Mouse (Mus musculus): ENCODE results near the gene Eif4h. TPM values are rescaled to one million over a fixed set of nuclear protein-coding genes. Genes with fewer than 3 reads are reported as not detected.

Gene Eif4h
- total RNA-seq, 2 experiments from 2014 or later = 266 to 273 TPM

GRCm38 (mm10) chr5:134611810-134612521 lies 27.3 kb downstream of the Eif4h start:
- no peak for DNase-seq (ENCODE audit: low spot score in 2 of 2)

GRCm38 (mm10) chr5:134609916-134610643 lies 29.2 kb downstream of the Eif4h start:
- DNase-seq (ENCODE audit: low spot score in 2 of 2) = no peak

DNA sequence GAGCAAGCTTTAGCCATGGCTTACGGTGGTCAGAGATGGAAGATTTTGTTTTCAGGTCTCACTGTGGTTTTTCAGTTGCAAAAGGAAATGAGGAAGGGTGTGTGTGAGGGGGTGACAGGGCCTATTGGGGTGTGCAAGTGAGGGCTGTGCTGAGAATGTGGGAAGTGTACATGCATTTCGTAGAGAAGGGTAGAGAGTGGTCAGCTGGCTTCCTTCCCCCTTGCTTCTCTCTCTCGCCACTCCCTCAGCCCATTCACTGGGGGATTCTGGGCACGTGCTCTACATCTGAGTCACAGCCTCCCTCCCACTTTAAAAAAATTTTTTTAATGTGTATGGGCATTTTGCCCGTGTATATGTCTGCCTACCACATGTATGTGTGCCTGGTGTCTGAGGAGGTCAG lies 32.2 kb downstream of the Eif4h start:
- no peak for DNase-seq (ENCODE audit: low spot score in 2 of 2)

- DNase-seq (ENCODE audit: low spot score in 2 of 2) = no peak
These were observed 33.0 kb downstream of the Eif4h start for GRCm38 (mm10) chr5:134606314-134606713.

DNA sequence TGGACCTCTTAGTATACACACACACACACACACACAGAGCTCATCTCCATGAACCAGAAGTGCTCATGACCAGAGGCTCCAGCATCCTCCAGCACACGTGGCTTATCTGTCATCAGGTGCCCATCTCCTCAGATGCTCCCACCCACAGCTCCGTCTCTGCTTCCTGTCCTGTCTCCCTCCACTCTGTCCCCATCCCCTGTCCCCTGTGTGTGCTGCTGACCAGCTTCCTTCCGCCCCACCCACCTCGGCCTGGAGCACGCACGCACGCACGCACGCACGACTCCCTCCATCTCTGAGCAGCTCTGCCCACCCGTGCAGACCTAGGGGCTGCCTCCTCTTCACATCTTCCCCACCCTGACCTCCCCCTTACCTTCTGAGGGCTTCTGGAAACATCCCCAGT lies 34.9 kb downstream of the Eif4h start:
- no peak for DNase-seq (ENCODE audit: low spot score in 2 of 2)

- no peak for DNase-seq (ENCODE audit: low spot score in 2 of 2)
These were observed 41.6 kb downstream of the Eif4h start for GRCm38 (mm10) chr5:134597711-134598110.

GRCm38 (mm10) chr5:134593093-134593492 lies 46.2 kb downstream of the Eif4h start:
- DNase-seq (ENCODE audit: low spot score in 2 of 2) = no peak

DNA sequence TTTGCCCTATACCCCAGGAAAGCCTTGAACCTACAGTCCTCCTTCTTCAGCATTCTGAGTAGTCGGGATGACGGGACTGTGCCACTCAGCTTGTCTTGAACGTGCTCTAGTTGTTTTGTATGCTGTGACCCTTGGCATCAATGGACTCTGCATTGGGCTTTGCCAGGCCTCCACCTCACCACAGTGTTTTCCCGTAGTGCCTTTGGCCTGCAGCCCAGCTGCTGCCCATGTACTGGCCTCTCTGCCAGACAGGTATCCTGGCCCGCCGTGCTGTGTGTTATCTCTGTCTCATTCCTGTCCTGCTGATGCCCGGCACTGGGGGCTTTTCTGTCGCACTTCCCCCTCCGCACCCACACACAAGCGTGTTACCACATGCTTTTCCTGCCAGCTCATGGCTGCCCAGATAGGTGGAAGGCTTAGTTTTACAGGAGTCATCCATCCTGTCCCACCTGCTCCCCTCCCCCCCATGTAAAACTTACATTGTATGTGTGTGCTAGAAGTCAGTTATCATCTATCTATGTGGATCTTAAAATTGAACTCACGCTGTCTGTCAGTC lies 47.2 kb downstream of the Eif4h start:
- no peak for DNase-seq (ENCODE audit: low spot score in 2 of 2)

GRCm38 (mm10) chr5:134589900-134590299 lies 49.4 kb downstream of the Eif4h start:
- no peak for DNase-seq (ENCODE audit: low spot score in 2 of 2)

DNA sequence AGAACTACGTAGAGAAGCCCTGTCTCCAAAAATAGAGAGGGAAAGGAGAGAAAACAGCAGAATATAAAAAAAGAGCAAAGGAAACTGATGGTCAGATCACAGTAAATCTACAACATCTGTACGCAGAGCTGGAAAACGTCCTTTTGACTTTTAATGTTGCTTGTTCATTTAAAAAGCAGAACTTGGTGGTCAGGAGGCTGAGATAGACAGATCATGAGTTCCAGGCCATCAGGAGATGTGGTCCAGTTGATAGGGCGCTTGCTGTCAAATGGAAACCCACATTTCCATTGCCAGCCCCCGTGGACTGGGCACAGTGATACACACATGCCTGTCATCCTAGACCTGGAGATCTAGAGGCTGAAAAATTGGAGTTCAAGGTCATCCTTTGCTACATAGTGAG lies 54.5 kb downstream of the Eif4h start:
- no peak for DNase-seq (ENCODE audit: low spot score in 2 of 2)

DNA sequence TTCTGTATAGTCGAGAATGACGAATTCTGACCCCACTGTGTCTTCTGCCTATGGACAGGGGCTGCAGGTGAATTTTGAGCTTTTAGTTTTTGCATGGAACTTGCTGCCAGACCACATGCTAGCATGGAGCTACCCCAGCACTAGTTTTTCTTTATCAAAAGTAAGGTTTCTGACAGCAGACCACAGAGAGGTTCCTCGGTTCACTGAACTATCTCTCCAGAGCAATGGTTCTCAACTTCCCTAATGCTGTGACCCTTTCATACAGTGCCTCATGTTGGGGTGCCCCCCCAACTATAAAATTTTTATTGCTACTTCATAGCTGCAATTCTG lies 55.4 kb downstream of the Eif4h start:
- DNase-seq (ENCODE audit: low spot score in 2 of 2) = no peak

DNA sequence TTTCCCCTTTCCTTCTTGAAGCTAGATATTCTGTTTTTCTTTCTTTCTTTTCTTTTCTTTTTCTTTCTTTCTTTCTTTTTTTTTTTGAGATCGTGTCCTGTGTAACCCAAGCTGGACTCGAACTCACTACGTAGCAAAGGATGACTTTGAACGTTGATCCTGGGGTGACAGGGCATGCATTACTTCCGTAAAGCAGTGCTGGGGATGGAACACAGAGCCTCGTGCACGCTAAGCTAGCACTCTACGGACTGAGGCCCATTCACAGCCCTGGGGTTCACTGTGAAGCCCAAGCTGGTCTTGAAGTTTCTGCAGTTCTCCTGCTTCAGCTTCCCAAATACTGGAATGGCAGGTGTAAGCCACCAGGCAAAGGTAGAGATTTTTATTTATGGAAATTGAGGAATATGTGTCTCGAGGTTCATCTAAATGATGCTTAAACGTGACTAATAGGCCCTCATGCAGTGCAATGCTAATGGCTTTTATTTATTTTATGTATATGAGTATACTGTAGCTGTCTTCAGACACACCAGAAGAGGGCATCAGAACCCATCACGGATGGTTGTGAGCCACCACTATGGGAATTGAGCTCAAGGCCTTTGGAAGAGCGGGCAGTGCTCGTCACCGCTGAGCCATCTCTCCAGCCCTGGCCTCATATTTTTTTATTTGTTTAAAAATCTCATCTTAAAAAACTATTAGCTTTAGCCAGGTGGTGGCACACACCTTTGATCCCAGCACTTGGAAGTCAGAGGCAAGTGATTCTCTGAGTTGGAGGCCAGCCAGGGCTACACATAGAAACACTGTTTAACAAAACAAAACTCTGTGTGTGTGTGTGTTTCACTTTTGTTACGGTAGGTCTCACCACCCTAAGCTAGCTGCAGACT lies 56.0 kb downstream of the Eif4h start:
- no peak for DNase-seq (ENCODE audit: low spot score in 2 of 2)

DNA sequence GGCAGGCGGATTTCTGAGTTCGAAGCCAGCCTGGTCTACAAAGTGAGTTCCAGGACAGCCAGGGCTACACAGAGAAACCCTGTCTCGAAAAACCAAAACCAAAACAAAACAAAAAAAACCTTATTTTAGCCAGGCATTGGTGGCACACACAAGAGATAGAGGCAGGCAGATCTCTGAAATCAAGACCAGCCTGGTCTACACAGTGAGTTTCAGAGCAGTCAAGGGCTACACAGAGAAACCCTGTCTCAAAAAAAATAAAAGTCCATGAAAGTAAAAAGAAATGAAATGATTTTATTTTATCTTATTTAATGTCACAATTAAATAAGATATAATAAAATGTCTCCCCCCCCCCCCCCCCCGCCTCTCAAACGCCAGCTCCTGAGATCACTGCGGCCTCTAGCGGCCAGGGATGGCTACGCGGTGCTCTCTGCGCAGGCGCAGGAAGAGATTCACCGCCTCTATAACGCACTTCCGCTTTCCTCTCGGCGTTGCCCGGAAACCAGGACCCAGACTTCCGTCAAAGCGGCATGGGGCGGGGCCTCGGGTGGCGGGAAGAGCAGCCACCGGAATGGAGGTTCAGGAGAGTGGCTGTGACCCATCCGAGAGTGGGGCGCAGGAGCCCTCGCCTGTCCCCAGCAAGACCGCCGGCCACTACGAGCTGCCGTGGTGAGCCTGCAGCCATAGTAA lies 56.9 kb downstream of the Eif4h start:
- peak; percentile 95 to 96 for DNase-seq (ENCODE audit: low spot score in 2 of 2)

- no peak for DNase-seq (ENCODE audit: low spot score in 2 of 2)
These were observed 58.1 kb downstream of the Eif4h start, which contains the start of gene Rfc2 for GRCm38 (mm10) chr5:134581146-134581545. TSS of gene Rfc2 (plus strand) at chr5:134581366.

- no peak for DNase-seq (ENCODE audit: low spot score in 2 of 2)
These were observed 60.2 kb downstream of the Eif4h start for GRCm38 (mm10) chr5:134579135-134579534.

DNA sequence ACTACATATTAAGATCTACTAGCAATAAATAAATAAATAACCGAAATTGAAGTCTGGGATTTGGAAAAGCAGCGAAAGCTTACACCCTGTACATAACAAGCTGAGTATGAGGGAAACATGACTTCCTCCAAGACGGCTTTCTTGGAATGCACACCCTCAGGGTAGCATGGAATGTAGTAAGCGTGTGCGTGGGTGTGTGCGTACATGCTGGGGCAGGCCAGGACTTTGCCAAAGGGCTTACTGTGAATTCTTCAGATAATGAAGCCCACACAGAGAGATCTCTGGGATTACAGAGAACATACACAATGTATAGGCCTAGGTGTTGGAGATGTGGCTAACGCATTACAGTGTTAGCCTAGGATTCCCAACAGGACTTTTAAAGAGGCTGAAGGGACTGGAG lies 61.8 kb downstream of the Eif4h start:
- no peak for DNase-seq (ENCODE audit: low spot score in 2 of 2)

DNA sequence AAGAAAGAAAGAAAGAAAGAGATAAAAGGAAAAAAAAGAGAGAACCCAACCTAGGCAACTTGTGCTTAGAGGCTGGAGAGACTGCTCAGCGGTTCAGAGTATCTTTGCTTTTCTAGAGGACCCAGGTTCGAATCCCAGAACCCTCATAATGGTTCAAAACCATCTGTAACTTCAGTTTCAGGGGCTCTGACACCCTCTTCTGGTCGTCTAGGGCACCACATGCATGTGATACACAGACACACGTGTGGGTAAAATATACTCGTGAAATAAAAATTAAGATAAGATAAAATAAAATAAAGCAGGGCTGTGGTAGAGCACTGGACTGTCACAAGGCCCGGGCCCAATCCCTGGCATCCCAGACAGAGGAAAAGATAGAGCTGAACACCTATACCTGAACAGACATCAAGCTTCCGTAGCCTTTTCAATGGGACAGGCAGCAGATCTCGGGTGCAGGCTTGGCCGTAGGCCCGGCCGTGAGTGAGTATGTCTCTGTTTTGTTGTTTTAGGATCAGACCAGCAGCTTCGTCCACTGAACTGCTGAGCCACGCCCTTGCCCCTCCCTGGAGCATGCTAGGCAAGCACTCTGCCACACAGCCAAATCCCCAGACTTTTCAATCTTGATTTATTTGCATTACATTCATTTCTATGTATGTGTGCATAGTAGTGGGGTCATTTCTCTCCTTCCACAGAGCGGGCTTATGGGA lies 62.6 kb downstream of the Eif4h start:
- DNase-seq (ENCODE audit: low spot score in 2 of 2) = no peak

DNA sequence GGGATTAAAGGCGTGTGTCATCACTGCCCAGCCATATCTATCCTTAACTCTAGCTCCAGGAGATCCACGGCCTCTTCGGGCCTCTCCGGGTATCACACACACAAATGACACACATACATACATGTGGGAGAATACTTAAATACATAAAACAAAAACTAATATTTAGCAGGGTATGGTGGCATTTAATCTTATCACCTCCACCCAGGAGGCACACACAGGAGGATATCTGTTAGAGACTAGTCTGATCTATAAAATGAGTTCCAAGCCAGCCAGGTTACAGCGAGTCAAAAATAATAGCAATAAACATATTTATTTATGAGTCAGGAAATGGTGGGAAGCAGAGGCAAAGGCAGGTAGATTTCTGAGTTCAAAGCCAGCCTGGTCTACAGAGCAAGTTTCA lies 63.5 kb downstream of the Eif4h start:
- DNase-seq (ENCODE audit: low spot score in 2 of 2) = no peak

GRCm38 (mm10) chr5:134572508-134573214 lies 66.6 kb downstream of the Eif4h start:
- no peak for DNase-seq (ENCODE audit: low spot score in 2 of 2)
